In the genomic region with DNA sequence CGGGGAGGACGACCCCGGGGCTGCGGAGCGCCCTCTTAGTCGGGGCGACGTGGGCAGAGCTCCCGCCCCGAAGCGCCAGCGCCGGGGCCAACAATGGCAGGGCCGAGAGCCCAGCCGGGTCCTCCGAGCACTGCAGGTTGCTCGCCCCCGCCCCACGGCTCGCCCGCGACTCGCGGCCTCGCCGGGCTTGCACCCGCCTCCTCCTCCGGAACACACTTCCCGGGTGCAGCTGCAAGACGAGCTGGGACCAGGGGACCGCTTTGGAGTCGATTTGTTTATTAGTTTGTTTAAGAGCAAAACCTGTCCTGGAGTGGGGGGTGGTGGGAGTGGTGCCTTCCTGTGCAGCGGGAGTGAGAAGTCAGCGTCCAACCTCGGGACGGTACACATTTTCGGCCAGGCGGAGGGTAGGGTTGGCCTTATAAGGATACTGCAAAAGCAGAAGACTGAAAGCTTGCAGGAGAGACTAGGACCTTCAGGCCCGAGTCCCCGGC, we compare ENCODE assay signal across 8 mouse cellular contexts. TPM values are rescaled to one million over a fixed set of nuclear protein-coding genes. Genes with fewer than 3 reads are reported as not detected.
A peak's percentile ranks its signal among the peaks of the same experiment; 100 is the strongest.
DNase-seq lines count a peak whose midpoint lies in the region; ATAC-seq lines count a peak whose summit lies in the region.

No protein-coding gene starts in this region.

- H3K9ac ChIP-seq in embryonic facial prominence, embryonic 11.5 days (replicated peaks; ENCODE audit: low read length) = peak overlapping the region; percentile 97
- H3K9ac ChIP-seq in limb, embryonic 15.5 days = peak overlapping the region; percentile 89
- peak overlapping the region; percentile 99 for H3K9ac ChIP-seq in midbrain, embryonic 16.5 days (ENCODE audit: low read depth, low read length)

- peak; percentile 42; the same call in 1 of the 2 replicates for ATAC-seq in cerebellum, adult (ENCODE audit: insufficient number of reproducible peaks, low FRiP score, low TSS enrichment)
- peak; percentile 57 for ATAC-seq in embryonic facial prominence, embryonic 11.5 days (replicated peaks; ENCODE audit: insufficient number of reproducible peaks, low FRiP score, low TSS enrichment, low read depth)
- no peak; the same call in 1 of the 2 replicates for ATAC-seq in limb, embryonic 15.5 days (ENCODE audit: insufficient number of reproducible peaks, low FRiP score, low TSS enrichment, low read depth)
- peak; percentile 71 for ATAC-seq in midbrain, embryonic 16.5 days

- under 1% methylated on average over 40 of the region's 40 CpGs for WGBS in embryonic facial prominence, embryonic 11.5 days
- WGBS in limb, embryonic 15.5 days = under 1% methylated on average over 39 of the region's 40 CpGs
- WGBS in midbrain, embryonic 16.5 days = under 1% methylated on average over 39 of the region's 40 CpGs

- H3K36me3 ChIP-seq in embryonic facial prominence, embryonic 11.5 days (replicated peaks; ENCODE audit: control insufficient read depth, insufficient read depth, low read depth, low read length) = no peaks in the 10 kb centered on the region
- no peaks in the 10 kb centered on the region for H3K36me3 ChIP-seq in limb, embryonic 15.5 days
- H3K36me3 ChIP-seq in midbrain, embryonic 16.5 days (ENCODE audit: control insufficient read depth, insufficient read depth, low read length) = no peaks in the 10 kb centered on the region

- H3K4me2 ChIP-seq in embryonic facial prominence, embryonic 11.5 days (ENCODE audit: low read depth, low read length) = peak overlapping the region; percentile 91
- peak overlapping the region; percentile 93 for H3K4me2 ChIP-seq in limb, embryonic 15.5 days
- H3K4me2 ChIP-seq in midbrain, embryonic 16.5 days (ENCODE audit: low read length) = peak overlapping the region; percentile 63

- peak overlapping the region; percentile 83 for H3K4me3 ChIP-seq in embryonic facial prominence, embryonic 11.5 days (ENCODE audit: low read depth, low read length)
- H3K4me3 ChIP-seq in limb, embryonic 15.5 days = peak overlapping the region; percentile 83
- H3K4me3 ChIP-seq in midbrain, embryonic 16.5 days (ENCODE audit: low read depth, low read length) = peak overlapping the region; percentile 89

- H3K9me3 ChIP-seq in embryonic facial prominence, embryonic 11.5 days (replicated peaks; ENCODE audit: control insufficient read depth, low read length) = no peaks in the 10 kb centered on the region
- H3K9me3 ChIP-seq in limb, embryonic 15.5 days = no peaks in the 10 kb centered on the region
- no peaks in the 10 kb centered on the region for H3K9me3 ChIP-seq in midbrain, embryonic 16.5 days (replicated peaks; ENCODE audit: control insufficient read depth, low read length, poor library complexity, severe bottlenecking)

- DNase-seq in cerebellum, adult 11 months = no peak
- DNase-seq in Muller cell, postnatal 12 days (ENCODE audit: inconsistent ontology term) = peak; percentile 67
- peak; percentile 62 for DNase-seq in embryonic facial prominence, embryonic 11.5 days (ENCODE audit: low spot score)
- DNase-seq in heart, postnatal 10 days = peak; percentile 50 to 57
- DNase-seq in thymus, postnatal 0 days (ENCODE audit: low spot score) = peak; percentile 60

- intact Hi-C loops in heart, postnatal 10 days (cut with DNase I) = loop anchor here (1.0 to 2.0 kb wide), 2 partner anchors 22 to 41 kb away; no protein-coding TSS in a partner anchor

- H3K27ac ChIP-seq in embryonic facial prominence, embryonic 11.5 days (replicated peaks; ENCODE audit: low read depth, low read length) = peak overlapping the region; percentile 86
- peak overlapping the region; percentile 91 for H3K27ac ChIP-seq in limb, embryonic 15.5 days
- H3K27ac ChIP-seq in midbrain, embryonic 16.5 days (ENCODE audit: low read length) = peak overlapping the region; percentile 98

- peaks cover 6% of the 10 kb centered on the region for H3K4me1 ChIP-seq in embryonic facial prominence, embryonic 11.5 days (ENCODE audit: control insufficient read depth, insufficient read depth, low read length)
- H3K4me1 ChIP-seq in limb, embryonic 15.5 days = peaks cover 35% of the 10 kb centered on the region
- H3K4me1 ChIP-seq in midbrain, embryonic 16.5 days (ENCODE audit: control insufficient read depth, insufficient read depth, low read length) = peaks cover 31% of the 10 kb centered on the region

- H3K27me3 ChIP-seq in embryonic facial prominence, embryonic 11.5 days (ENCODE audit: control insufficient read depth, insufficient read depth, low read length) = no peaks in the 10 kb centered on the region
- H3K27me3 ChIP-seq in limb, embryonic 15.5 days = no peaks in the 10 kb centered on the region
- H3K27me3 ChIP-seq in midbrain, embryonic 16.5 days (ENCODE audit: control insufficient read depth, insufficient read depth, low read depth, low read length) = no peaks in the 10 kb centered on the region

RNA-seq across cellular contexts. Expression of a gene that starts 1.0 kb away (rescaled TPM):
- polyA plus RNA-seq in embryonic facial prominence, embryonic 11.5 days (2014; fragmentation: Nextera tagmentation; extraction: Ambion mirVana) = 6.5 and 8.2 TPM in 2 replicates
- 10 to 100 TPM; 26.1 to 36.5 TPM for total RNA-seq in heart, postnatal 10 days (2021)
- polyA plus RNA-seq in limb, embryonic 15.5 days (2015; fragmentation: Nextera tagmentation; extraction: Ambion mirVana) = 6.8 and 7.5 TPM in 2 replicates
- 12.3 and 14.0 TPM in 2 replicates for polyA plus RNA-seq in midbrain, embryonic 16.5 days (2015; fragmentation: Nextera tagmentation; extraction: Ambion mirVana)
- polyA plus RNA-seq in thymus, postnatal 0 days (2015; fragmentation: Nextera tagmentation; extraction: Ambion mirVana) = 2.1 and 2.6 TPM in 2 replicates

RNA-seq across cellular contexts. Expression of a gene that starts 16.1 kb away (rescaled TPM):
- polyA plus RNA-seq in embryonic facial prominence, embryonic 11.5 days (2014; fragmentation: Nextera tagmentation; extraction: Ambion mirVana) = 33.7 and 35.7 TPM in 2 replicates
- 10 to 100 TPM; 48.9 to 49.0 TPM for total RNA-seq in heart, postnatal 10 days (2021)
- polyA plus RNA-seq in limb, embryonic 15.5 days (2015; fragmentation: Nextera tagmentation; extraction: Ambion mirVana) = 32.2 and 35.9 TPM in 2 replicates
- 35.4 and 40.8 TPM in 2 replicates for polyA plus RNA-seq in midbrain, embryonic 16.5 days (2015; fragmentation: Nextera tagmentation; extraction: Ambion mirVana)
- 32.9 and 36.9 TPM in 2 replicates for polyA plus RNA-seq in thymus, postnatal 0 days (2015; fragmentation: Nextera tagmentation; extraction: Ambion mirVana)
